Mouse (Mus musculus): ENCODE results near the gene Etfbkmt.
"Not testable (repeated sequence)": the region's sequence is repeated elsewhere in the genome, so short reads cannot be mapped to it uniquely, and the experiment has no call there.

The Etfbkmt gene

GRCm38 (mm10) chr6:149134391-149135150, 5.1 kb upstream of the Etfbkmt start:
- no peak for DNase-seq

- no peak for DNase-seq
These were observed 4.0 kb upstream of the Etfbkmt start for GRCm38 (mm10) chr6:149135631-149136030.

- DNase-seq: no peak
These were observed 1.7 kb upstream of the Etfbkmt start for GRCm38 (mm10) chr6:149137936-149138335.

GRCm38 (mm10) chr6:149139011-149139410, 638 bp upstream of the Etfbkmt start:
- no peak for DNase-seq

- DNase-seq: peak; percentile 83
These were observed 1.9 kb downstream of the Etfbkmt start for GRCm38 (mm10) chr6:149141393-149142173.

- DNase-seq: no peak
These were observed 5.5 kb downstream of the Etfbkmt start for GRCm38 (mm10) chr6:149145143-149145542.

GRCm38 (mm10) chr6:149148436-149149229, 9.0 kb downstream of the Etfbkmt start:
- no peak for DNase-seq

- DNase-seq: no peak
These were observed 12.5 kb downstream of the Etfbkmt start for GRCm38 (mm10) chr6:149152119-149152518.

- no peak for DNase-seq
These were observed 13.9 kb downstream of the Etfbkmt start for GRCm38 (mm10) chr6:149153473-149154115.

- no peak for DNase-seq
These were observed 14.7 kb downstream of the Etfbkmt start for GRCm38 (mm10) chr6:149154116-149155030.

- no peak for DNase-seq
These were observed 15.6 kb downstream of the Etfbkmt start for GRCm38 (mm10) chr6:149155031-149155841.

GRCm38 (mm10) chr6:149167038-149167437, 27.4 kb downstream of the Etfbkmt start:
- not testable (repeated sequence) for DNase-seq

GRCm38 (mm10) chr6:149167672-149168071, 28.0 kb downstream of the Etfbkmt start:
- DNase-seq: no peak

- DNase-seq: no peak
These were observed 28.8 kb downstream of the Etfbkmt start for GRCm38 (mm10) chr6:149168436-149168835.

GRCm38 (mm10) chr6:149169965-149170364, 30.3 kb downstream of the Etfbkmt start:
- not testable (repeated sequence) for DNase-seq

GRCm38 (mm10) chr6:149173831-149174625, 34.4 kb downstream of the Etfbkmt start:
- no peak for DNase-seq

GRCm38 (mm10) chr6:149174932-149175570, 35.4 kb downstream of the Etfbkmt start:
- DNase-seq: no peak

GRCm38 (mm10) chr6:149179064-149179463, 39.4 kb downstream of the Etfbkmt start:
- DNase-seq: no peak

- no peak for DNase-seq
These were observed 44.4 kb downstream of the Etfbkmt start for GRCm38 (mm10) chr6:149184007-149184406.
